Mouse (Mus musculus) testis, adult 2 months (tissue): Measurements from ENCODE around the gene Smarcd2.

Source experiments
- CTCF ChIP-seq: fragments of 200-500 bp; IDR thresholded peaks from 2 replicates; pipeline ENCODE4 v1.5.1; 2012; ENCODE audit warnings: low read depth, mild to moderate bottlenecking, inconsistent platforms, low read length, moderate library complexity; ENCODE audit not compliant: control insufficient read depth, insufficient read depth, insufficient replicate concordance
- POLR2A ChIP-seq: fragments of 200-500 bp; IDR thresholded peaks from 2 replicates; pipeline ENCODE4 v1.6.1; 2012; ENCODE audit warnings: low read depth, mild to moderate bottlenecking, inconsistent platforms, low read length, moderate library complexity; ENCODE audit not compliant: control insufficient read depth

DNA sequence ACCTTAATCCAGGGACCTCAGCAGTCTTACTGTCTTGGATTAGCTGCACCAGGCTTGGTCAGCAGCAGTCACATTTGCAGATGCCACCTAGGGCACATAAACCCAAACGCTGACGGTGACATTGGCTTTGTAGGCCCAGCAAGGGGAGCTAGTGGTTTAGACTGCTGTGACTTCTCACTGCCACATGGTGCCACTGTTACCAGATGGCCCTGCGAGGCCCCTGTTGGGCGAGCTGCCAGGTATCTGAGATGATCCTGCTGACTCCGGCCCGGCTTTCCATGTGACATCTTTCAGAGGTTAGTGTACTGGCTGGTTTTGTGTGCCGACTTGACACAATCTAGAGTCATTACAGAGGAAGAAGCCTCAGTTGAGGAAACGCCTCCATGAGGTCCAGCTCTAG is 16.6 kb upstream of the Smarcd2 start:
- TF ChIP-seq CTCF, result peak; percentile 21; the same call in 1 of the 2 replicates
- no peak for TF ChIP-seq POLR2A
